Mouse (Mus musculus) mouse trophoblast stem cell (cell line): ENCODE data around the gene Chl1.

ENCODE experiments used
- in situ Hi-C, 2 experiments: fragments of 300-500 bp; cut with MseI, MboI; formaldehyde crosslinking; loops; 2 replicates in 1 of 2; 3 replicates in 1 of 2; pipeline ENCODE4 v1.15.1; 2025

The Chl1 gene

DNA sequence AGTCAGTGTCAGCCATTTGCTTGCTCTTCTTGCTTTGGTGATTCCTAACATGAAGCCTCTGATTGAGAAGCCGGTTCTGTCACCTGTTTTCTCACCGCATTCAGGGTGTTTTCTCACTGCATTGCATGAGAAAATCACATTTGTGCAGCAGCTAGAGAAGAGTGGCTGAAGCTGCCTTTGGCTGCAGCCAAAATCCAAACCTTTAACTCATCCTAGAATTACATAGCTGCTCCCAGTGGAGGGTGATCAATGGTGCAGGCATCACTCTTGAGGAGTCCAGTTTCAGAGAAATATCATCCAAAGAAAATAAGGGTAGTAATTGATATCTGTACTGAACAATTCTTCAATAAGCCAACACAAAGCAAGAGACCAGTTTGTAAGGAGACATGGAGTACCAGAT, 154.8 kb downstream of the Chl1 start:
- in situ Hi-C loops, result no loop called here

- in situ Hi-C loops, result no loop called here
Measured at GRCm38 (mm10) chr6:103665677-103666316, 155.4 kb downstream of the Chl1 start.

DNA sequence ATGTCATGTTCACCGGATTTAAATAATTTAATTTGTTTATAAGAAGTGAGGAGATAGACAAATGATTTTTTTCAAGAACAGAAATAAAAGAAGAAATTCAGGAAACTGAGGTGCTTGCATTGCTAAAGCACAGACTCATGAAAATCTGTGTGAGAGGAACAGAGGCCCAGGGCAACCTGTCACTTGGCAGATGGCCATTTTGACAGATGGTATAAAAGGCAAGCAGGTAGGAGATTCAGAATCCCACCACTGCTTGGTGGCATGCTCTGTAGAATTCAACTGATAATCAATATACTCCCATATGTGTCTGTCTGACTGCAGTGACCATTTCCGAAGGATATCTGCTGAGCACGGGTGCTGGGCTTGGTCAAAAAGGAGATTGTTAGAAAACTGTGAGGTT, 162.7 kb downstream of the Chl1 start:
- in situ Hi-C loops, result no loop called here

- in situ Hi-C loops, result no loop called here
Measured at GRCm38 (mm10) chr6:103674332-103674731, 163.9 kb downstream of the Chl1 start.

DNA sequence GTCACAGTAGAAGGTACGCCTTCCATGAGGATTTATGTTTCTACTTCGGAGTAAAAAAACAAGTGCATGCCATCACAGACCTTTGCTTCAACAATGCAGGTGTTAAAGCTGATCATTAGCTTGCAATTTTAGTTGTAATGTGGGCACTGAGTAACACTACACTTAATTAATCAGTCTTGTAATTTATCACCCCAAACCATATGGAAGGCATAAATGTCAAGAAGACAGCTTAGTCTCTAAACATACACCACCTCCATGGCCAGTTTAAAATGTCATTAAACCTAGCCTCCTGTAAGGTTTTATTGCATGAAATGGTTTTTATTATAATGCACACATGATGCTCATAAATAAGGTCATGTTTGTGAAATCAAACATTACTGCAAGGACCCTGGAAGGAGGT, 164.8 kb downstream of the Chl1 start:
- in situ Hi-C loops, result no loop called here

DNA sequence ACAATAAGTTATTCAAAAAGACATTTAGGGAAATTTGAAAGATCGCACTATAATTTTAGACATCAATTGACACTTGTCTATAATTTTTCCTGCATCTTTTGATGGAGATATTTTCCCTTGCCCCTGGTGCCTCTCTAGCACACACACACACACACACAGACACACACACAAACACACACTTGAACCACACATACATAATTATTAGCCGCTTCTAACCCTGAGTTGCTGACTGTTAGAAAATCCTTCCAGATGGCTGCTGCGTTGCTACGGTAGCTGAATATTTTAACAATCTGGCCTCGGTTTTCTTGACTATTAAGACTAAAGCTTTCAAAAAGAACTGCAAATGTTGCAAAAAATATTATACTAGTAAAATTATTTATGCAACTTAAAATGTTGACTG, 166.3 kb downstream of the Chl1 start:
- in situ Hi-C loops, result no loop called here

DNA sequence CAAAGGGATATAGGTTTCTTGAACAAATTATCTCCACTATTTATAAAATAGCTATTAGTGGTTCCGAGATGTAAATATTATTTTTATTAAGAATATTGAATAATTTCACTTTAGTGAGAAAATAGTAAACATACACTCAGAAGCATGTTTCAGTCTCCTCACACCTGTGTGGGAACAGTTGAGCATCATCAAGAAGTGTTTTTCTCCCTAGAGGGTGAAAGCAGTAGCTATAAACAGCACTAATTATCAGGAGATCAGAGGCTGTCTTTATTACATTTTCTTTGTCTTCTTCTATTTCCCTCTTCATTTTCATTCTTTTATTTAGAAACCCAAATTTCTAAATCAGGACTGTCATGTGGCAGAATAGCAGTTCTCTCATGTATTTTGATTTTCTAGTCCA, 166.7 kb downstream of the Chl1 start:
- in situ Hi-C loops, result no loop called here

- in situ Hi-C loops, result loop anchor here in 1 of 2 experiments (5.0 kb wide), 1 partner anchor 376 kb away; no protein-coding TSS in a partner anchor
Measured at GRCm38 (mm10) chr6:103682854-103683574, 172.6 kb downstream of the Chl1 start.

GRCm38 (mm10) chr6:103692511-103692910, 182.1 kb downstream of the Chl1 start:
- in situ Hi-C loops, result no loop called here

- in situ Hi-C loops, result no loop called here
Measured at GRCm38 (mm10) chr6:103697349-103698028, 187.1 kb downstream of the Chl1 start.

GRCm38 (mm10) chr6:103699482-103699881, 189.1 kb downstream of the Chl1 start:
- in situ Hi-C loops, result no loop called here

DNA sequence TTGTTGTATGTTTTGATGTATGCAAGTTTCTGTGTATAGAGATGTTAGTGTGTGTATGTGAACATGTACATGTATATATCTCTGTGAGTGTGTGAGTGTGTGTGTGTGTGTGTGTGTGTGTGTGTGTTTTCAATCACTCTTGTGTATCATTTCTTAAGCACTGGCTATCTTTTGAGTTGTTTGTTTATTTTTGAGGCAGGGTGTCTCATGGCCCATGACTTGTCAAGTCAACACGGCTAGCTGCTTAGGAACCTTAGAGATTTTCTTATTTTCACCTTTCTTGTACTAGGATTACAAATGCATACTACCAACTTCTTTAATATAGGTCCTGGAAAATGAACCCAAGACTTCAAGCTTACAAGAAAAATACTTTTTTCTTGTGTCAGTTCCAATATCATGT, 189.5 kb downstream of the Chl1 start:
- in situ Hi-C loops, result no loop called here

DNA sequence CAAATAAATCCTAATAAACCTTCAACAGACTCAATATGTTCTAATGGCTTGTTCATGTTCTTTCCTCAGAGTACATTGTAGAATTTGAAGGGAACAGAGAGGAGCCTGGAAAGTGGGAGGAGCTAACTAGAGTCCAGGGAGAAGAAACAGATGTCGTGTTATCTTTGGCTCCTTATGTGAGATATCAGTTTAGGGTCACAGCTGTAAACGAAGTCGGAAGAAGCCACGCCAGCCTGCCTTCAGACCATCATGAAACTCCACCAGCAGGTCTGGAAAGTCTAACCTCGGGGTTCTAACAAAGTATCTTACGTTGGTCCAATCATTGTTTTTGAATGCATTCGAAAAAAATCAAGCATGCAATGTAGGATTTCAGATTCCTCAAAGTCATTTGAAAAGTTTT, 189.9 kb downstream of the Chl1 start:
- in situ Hi-C loops, result no loop called here

DNA sequence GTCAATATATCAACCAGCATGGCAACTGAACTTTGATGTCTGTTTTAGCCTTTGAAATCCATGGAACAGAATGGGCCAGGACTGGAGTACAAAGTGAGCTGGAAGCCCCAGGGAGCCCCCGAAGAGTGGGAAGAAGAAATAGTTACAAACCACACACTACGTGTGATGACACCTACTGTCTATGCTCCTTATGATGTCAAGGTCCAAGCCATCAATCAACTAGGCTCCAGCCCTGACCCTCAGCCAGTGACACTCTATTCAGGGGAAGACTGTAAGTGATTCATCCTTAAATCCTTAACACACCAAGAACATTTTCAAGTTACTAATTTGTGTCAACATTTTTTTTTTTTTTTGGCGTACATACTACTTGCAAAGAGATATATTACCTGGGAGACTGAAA, 196.0 kb downstream of the Chl1 start:
- in situ Hi-C loops, result no loop called here

- in situ Hi-C loops, result no loop called here
Measured at GRCm38 (mm10) chr6:103739291-103739690, 228.9 kb downstream of the Chl1 start.

GRCm38 (mm10) chr6:103742784-103743183, 232.4 kb downstream of the Chl1 start:
- in situ Hi-C loops, result no loop called here

DNA sequence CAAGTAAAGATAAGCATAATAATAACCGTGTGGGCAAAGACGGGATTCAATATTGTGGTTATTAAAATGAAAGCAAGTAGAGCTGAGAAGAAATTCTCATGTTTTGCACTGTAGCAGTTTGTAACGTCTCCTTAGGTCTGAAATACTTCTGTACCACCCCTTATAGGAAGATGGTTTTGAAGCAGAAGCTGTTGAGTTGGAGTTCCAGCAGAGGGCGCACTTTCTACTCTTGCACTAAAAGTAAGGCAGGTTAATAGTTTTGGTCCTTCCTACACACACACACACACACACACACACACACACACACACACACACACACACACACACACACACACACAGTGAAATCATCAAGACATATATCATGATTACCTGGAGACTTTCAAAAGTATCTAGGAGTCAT, 235.7 kb downstream of the Chl1 start:
- in situ Hi-C loops, result no loop called here

GRCm38 (mm10) chr6:103749122-103749773, 238.9 kb downstream of the Chl1 start:
- in situ Hi-C loops, result no loop called here

DNA sequence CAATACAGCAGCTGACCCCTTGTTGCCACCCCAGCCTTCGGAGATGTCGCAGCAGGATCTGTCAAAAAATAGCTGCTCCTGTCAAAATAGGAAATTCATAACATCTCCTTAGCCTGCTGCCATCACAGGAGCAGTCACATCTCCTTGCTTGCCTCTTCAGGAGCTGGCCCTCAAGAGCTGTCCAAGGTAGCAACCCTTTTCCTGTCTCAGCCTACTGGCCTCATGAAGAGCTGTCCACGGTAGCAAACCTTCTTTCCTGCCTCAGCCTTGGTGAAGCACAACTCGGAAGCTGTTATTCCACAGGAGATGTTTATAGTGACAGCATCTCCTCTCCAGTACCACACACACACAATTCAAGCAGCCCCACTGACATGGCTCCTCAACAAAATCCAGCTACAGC, 243.5 kb downstream of the Chl1 start:
- in situ Hi-C loops, result no loop called here

- in situ Hi-C loops, result no loop called here
Measured at GRCm38 (mm10) chr6:103766830-103767229, 256.4 kb downstream of the Chl1 start.

- in situ Hi-C loops, result no loop called here
Measured at GRCm38 (mm10) chr6:103781058-103781457, 270.7 kb downstream of the Chl1 start.

DNA sequence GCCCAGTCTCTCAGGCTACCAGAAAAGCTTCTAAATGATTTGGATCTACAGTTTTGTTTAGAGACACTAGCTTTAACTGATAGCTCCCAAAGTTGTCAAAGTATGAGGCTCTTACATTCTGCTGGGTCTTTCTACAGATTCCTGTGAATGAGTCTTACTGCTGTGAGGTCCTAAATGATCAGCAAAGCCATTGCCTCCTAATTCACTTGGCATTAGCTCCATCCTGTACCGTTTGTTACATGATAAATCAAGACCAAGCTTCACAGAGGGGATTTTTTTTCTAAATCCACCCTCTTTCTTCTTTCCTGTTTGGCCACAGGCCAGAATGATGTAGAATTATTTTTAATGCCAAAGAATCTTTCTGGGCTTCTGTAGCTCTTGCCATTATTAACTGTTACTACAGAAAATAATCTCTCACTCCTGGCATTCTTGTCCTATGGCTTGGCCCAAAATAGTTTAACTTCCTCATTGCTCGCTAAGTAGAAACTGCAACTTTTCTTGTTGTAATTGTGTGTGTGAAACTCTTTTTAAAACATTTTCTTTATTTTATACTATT, 280.8 kb downstream of the Chl1 start:
- in situ Hi-C loops, result no loop called here
